Mouse (Mus musculus) B cell, adult 2 months (primary cell): ENCODE data around the gene Tex2.

Experiments used
- DNase-seq, 2 experiments: peaks; one replicate each; pipeline ENCODE4 v3.0.0; 2022

The Tex2 gene

GRCm38 (mm10) chr11:106617821-106618580, 4.8 kb upstream of the Tex2 start:
- DNase-seq: no peak

- no peak for DNase-seq
These were observed 2.3 kb upstream of the Tex2 start for GRCm38 (mm10) chr11:106615561-106615960.

- DNase-seq: no peak
These were observed 1.1 kb upstream of the Tex2 start for GRCm38 (mm10) chr11:106614339-106614645.

GRCm38 (mm10) chr11:106613638-106614338, 565 bp upstream of the Tex2 start:
- peak; percentile 69 to 72 for DNase-seq

GRCm38 (mm10) chr11:106612209-106612960, 838 bp downstream of the Tex2 start:
- peak; percentile 37 to 40 for DNase-seq

- no peak for DNase-seq
These were observed 3.5 kb downstream of the Tex2 start for GRCm38 (mm10) chr11:106609731-106610130.

- no peak for DNase-seq
These were observed 5.9 kb downstream of the Tex2 start for GRCm38 (mm10) chr11:106607316-106607715.

- no peak for DNase-seq
These were observed 7.2 kb downstream of the Tex2 start for GRCm38 (mm10) chr11:106606042-106606441.

- no peak for DNase-seq
These were observed 10.0 kb downstream of the Tex2 start for GRCm38 (mm10) chr11:106603230-106603629.

GRCm38 (mm10) chr11:106600124-106600523, 13.1 kb downstream of the Tex2 start:
- DNase-seq: no peak

GRCm38 (mm10) chr11:106599345-106599744, 13.9 kb downstream of the Tex2 start:
- DNase-seq: no peak

- DNase-seq: peak in 1 of 2 experiments; percentile 10
These were observed 14.9 kb downstream of the Tex2 start for GRCm38 (mm10) chr11:106598339-106598738.

- DNase-seq: no peak
These were observed 15.4 kb downstream of the Tex2 start for GRCm38 (mm10) chr11:106597737-106598330.

- no peak for DNase-seq
These were observed 22.0 kb downstream of the Tex2 start for GRCm38 (mm10) chr11:106591183-106591582.

GRCm38 (mm10) chr11:106590143-106590542, 23.1 kb downstream of the Tex2 start:
- DNase-seq: no peak

- DNase-seq: no peak
These were observed 24.4 kb downstream of the Tex2 start for GRCm38 (mm10) chr11:106588781-106589180.

- no peak for DNase-seq
These were observed 25.3 kb downstream of the Tex2 start for GRCm38 (mm10) chr11:106587786-106588519.

- no peak for DNase-seq
These were observed 29.4 kb downstream of the Tex2 start for GRCm38 (mm10) chr11:106583801-106584200.

GRCm38 (mm10) chr11:106581357-106581756, 31.9 kb downstream of the Tex2 start:
- DNase-seq: no peak

GRCm38 (mm10) chr11:106580468-106580867, 32.8 kb downstream of the Tex2 start:
- no peak for DNase-seq

GRCm38 (mm10) chr11:106579957-106580356, 33.3 kb downstream of the Tex2 start:
- DNase-seq: no peak

GRCm38 (mm10) chr11:106579146-106579545, 34.1 kb downstream of the Tex2 start:
- no peak for DNase-seq
